Mouse (Mus musculus): ENCODE data around the gene Zswim7.
"Not testable (repeated sequence)": the region's sequence is repeated elsewhere in the genome, so short reads cannot be mapped to it uniquely, and the experiment has no call there.

Zswim7 gene

GRCm38 (mm10) chr11:62280675-62281600, at the start of gene Zswim7, which contains the start of gene Ttc19:
Gene Zswim7, minus strand, starts transcription at chr11:62281375.
Gene Ttc19, plus strand, starts transcription at chr11:62281473.
- DNase-seq = peak; percentile 93

GRCm38 (mm10) chr11:62323659-62324058, 42.5 kb upstream of the Zswim7 start:
- no peak for DNase-seq

- DNase-seq = no peak
These were observed 38.9 kb upstream of the Zswim7 start for GRCm38 (mm10) chr11:62320097-62320496.

- DNase-seq = peak; percentile 60
These were observed 36.6 kb upstream of the Zswim7 start for GRCm38 (mm10) chr11:62317746-62318145.

- DNase-seq = no peak
These were observed 33.8 kb upstream of the Zswim7 start for GRCm38 (mm10) chr11:62314984-62315383.

GRCm38 (mm10) chr11:62309296-62309695, 28.1 kb upstream of the Zswim7 start:
- no peak for DNase-seq

- DNase-seq = no peak
These were observed 24.7 kb upstream of the Zswim7 start for GRCm38 (mm10) chr11:62305866-62306265.

GRCm38 (mm10) chr11:62298883-62299282, 17.7 kb upstream of the Zswim7 start:
- DNase-seq = no peak

- no peak for DNase-seq
These were observed 12.9 kb upstream of the Zswim7 start for GRCm38 (mm10) chr11:62294121-62294520.

- DNase-seq = no peak
These were observed 6.5 kb upstream of the Zswim7 start for GRCm38 (mm10) chr11:62287700-62288099.

- DNase-seq = no peak
These were observed 3.8 kb upstream of the Zswim7 start for GRCm38 (mm10) chr11:62285020-62285419.

GRCm38 (mm10) chr11:62284020-62284419, 2.8 kb upstream of the Zswim7 start:
- not testable (repeated sequence) for DNase-seq

- no peak for DNase-seq
These were observed 424 bp upstream of the Zswim7 start for GRCm38 (mm10) chr11:62281601-62281997.

GRCm38 (mm10) chr11:62278027-62278426, 3.1 kb downstream of the Zswim7 start:
- no peak for DNase-seq

GRCm38 (mm10) chr11:62277086-62277485, 4.1 kb downstream of the Zswim7 start:
- DNase-seq = no peak

GRCm38 (mm10) chr11:62270851-62271250, 10.3 kb downstream of the Zswim7 start:
- DNase-seq = no peak

- DNase-seq = no peak
These were observed 12.1 kb downstream of the Zswim7 start for GRCm38 (mm10) chr11:62269097-62269496.

- no peak for DNase-seq
These were observed 12.8 kb downstream of the Zswim7 start for GRCm38 (mm10) chr11:62268381-62268780.

GRCm38 (mm10) chr11:62266466-62267214, 14.5 kb downstream of the Zswim7 start:
- no peak for DNase-seq

GRCm38 (mm10) chr11:62265642-62266041, 15.5 kb downstream of the Zswim7 start:
- DNase-seq = no peak

- DNase-seq = no peak
These were observed 17.2 kb downstream of the Zswim7 start for GRCm38 (mm10) chr11:62264018-62264417.

- DNase-seq = no peak
These were observed 17.6 kb downstream of the Zswim7 start for GRCm38 (mm10) chr11:62263599-62263998.

- DNase-seq = no peak
These were observed 22.0 kb downstream of the Zswim7 start for GRCm38 (mm10) chr11:62259214-62259613.

- no peak for DNase-seq
These were observed 27.8 kb downstream of the Zswim7 start for GRCm38 (mm10) chr11:62253380-62253779.

Measured in right cerebral cortex, postnatal 25 days (tissue).